Mouse (Mus musculus) limb, embryonic 13.5 days (tissue): Measurements from ENCODE around the gene Zfp607a. TPM values are rescaled to one million over a fixed set of nuclear protein-coding genes. Genes with fewer than 3 reads are reported as not detected.
"Not testable (repeated sequence)": the region's sequence is repeated elsewhere in the genome, so short reads cannot be mapped to it uniquely, and the experiment has no call there.

Experiments used
- ATAC-seq: fragments of 200-750 bp; cut with Nextera tagmentation; 2 replicates; pipeline ENCODE4 v1.8.0; 2017; ENCODE audit warnings: low read depth, moderate number of reproducible peaks, moderate TSS enrichment; ENCODE audit not compliant: low FRiP score
- H3K27ac ChIP-seq: fragments of 300-500 bp; sonication (generic); 2 replicates; pipeline ENCODE4 v1.5.1; 2015; ENCODE audit warnings: inconsistent platforms, mild to moderate bottlenecking, moderate library complexity
- H3K27me3 ChIP-seq: fragments of 300-500 bp; sonication (generic); 2 replicates; pipeline ENCODE4 v1.6.1; 2015; ENCODE audit warnings: mild to moderate bottlenecking, inconsistent platforms
- H3K36me3 ChIP-seq: fragments of 300-500 bp; sonication (generic); 2 replicates; pipeline ENCODE4 v1.6.1; 2015; ENCODE audit warnings: inconsistent platforms, mild to moderate bottlenecking, moderate library complexity
- H3K4me1 ChIP-seq: fragments of 300-500 bp; sonication (generic); 2 replicates; pipeline ENCODE4 v1.6.1; 2015; ENCODE audit warnings: inconsistent platforms
- H3K4me2 ChIP-seq: fragments of 300-500 bp; sonication (generic); replicated peaks from 2 replicates; pipeline ENCODE4 v1.6.1; 2015; ENCODE audit warnings: inconsistent platforms, mild to moderate bottlenecking, moderate library complexity
- H3K4me3 ChIP-seq: fragments of 300-500 bp; sonication (generic); 2 replicates; pipeline ENCODE4 v1.5.1; 2015; ENCODE audit warnings: moderate library complexity, mild to moderate bottlenecking, inconsistent platforms
- H3K9ac ChIP-seq: fragments of 300-500 bp; sonication (generic); 2 replicates; pipeline ENCODE4 v1.6.1; 2015; ENCODE audit warnings: mild to moderate bottlenecking, inconsistent platforms
- H3K9me3 ChIP-seq: fragments of 300-500 bp; sonication (generic); 2 replicates; pipeline ENCODE4 v1.6.1; 2016; ENCODE audit warnings: inconsistent platforms
- WGBS: fragments of 180-500 bp; shearing (Covaris S2); methylation state at CpG from one replicate; pipeline ENCODE4 v1.1.7; 2015; 5-methylcytosine and 5-hydroxymethylcytosine counted together
- polyA plus RNA-seq: library from polyadenylated mRNA; unstranded; fragments of >200 nt; fragmentation: Nextera tagmentation; extraction: Ambion mirVana; gene quantifications from 2 replicates; pipeline ENCODE4 v1.2.1, GENCODE M21; 2015

Gene Zfp607a
- 3.4 and 3.6 TPM in 2 replicates for polyA plus RNA-seq

- H3K4me1 ChIP-seq: peaks cover 12% of the 10 kb centered on the region
- no peaks in the 10 kb centered on the region for H3K9me3 ChIP-seq
- no peak within 1 kb of the TSS for H3K4me3 ChIP-seq
- WGBS: 95% methylated on average over 1 of the region's 1 CpGs
- H3K27ac ChIP-seq: no peak within 1 kb of the TSS
- H3K27me3 ChIP-seq: no peaks in the 10 kb centered on the region
- no peak for ATAC-seq
- H3K4me2 ChIP-seq: no peak within 1 kb of the TSS
- H3K36me3 ChIP-seq: peaks cover 35% of the 10 kb centered on the region
- no peak within 1 kb of the TSS for H3K9ac ChIP-seq
Measured at GRCm38 (mm10) chr7:27857227-27857626, at the start of gene Zfp607a. Gene Zfp607a, plus strand, starts transcription at chr7:27857527.

GRCm38 (mm10) chr7:27818526-27819110, 38.7 kb upstream of the Zfp607a start:
- Histone ChIP-seq H3K9ac (no peak overlapping the region), H3K9me3 (no peaks in the 10 kb centered on the region), H3K4me3 (no peak overlapping the region), H3K27ac (no peak overlapping the region), H3K4me1 (no peaks in the 10 kb centered on the region), H3K4me2 (no peak overlapping the region), H3K36me3 (peaks cover 51% of the 10 kb centered on the region), H3K27me3 (no peaks in the 10 kb centered on the region)
- 93% methylated on average over 7 of the region's 7 CpGs for WGBS
- ATAC-seq: no peak

GRCm38 (mm10) chr7:27822611-27823010, 34.7 kb upstream of the Zfp607a start:
- Histone ChIP-seq H3K4me2 (no peak overlapping the region), H3K4me3 (no peak overlapping the region), H3K27me3 (no peaks in the 10 kb centered on the region), H3K36me3 (peaks cover 37% of the 10 kb centered on the region), H3K4me1 (no peaks in the 10 kb centered on the region), H3K9me3 (peaks cover 13% of the 10 kb centered on the region), H3K27ac (no peak overlapping the region), H3K9ac (no peak overlapping the region)
- ATAC-seq: no peak

- H3K36me3 ChIP-seq: no peaks in the 10 kb centered on the region
- peaks cover 2% of the 10 kb centered on the region for H3K4me1 ChIP-seq
- H3K4me2 ChIP-seq: no peak overlapping the region
- no peak overlapping the region for H3K4me3 ChIP-seq
- H3K9me3 ChIP-seq: no peaks in the 10 kb centered on the region
- H3K27ac ChIP-seq: no peak overlapping the region
- 86% methylated on average over 2 of the region's 2 CpGs for WGBS
- no peak for ATAC-seq
- H3K9ac ChIP-seq: no peak overlapping the region
- H3K27me3 ChIP-seq: no peaks in the 10 kb centered on the region
Measured at GRCm38 (mm10) chr7:27834131-27834530, 23.2 kb upstream of the Zfp607a start.

- Histone ChIP-seq H3K4me1 (peaks cover 6% of the 10 kb centered on the region), H3K9ac (peak overlapping the region; percentile 73), H3K36me3 (peaks cover 4% of the 10 kb centered on the region; the same call in 1 of the 2 replicates), H3K4me2 (peak overlapping the region; percentile 68), H3K4me3 (peak overlapping the region; percentile 54), H3K27ac (peak overlapping the region; percentile 73; the same call in 1 of the 2 replicates), H3K9me3 (no peaks in the 10 kb centered on the region), H3K27me3 (no peaks in the 10 kb centered on the region)
- ATAC-seq: no peak; the same call in 1 of the 2 replicates
- 28% methylated on average over 6 of the region's 6 CpGs for WGBS
Measured at GRCm38 (mm10) chr7:27837896-27838295, 19.4 kb upstream of the Zfp607a start.

- Histone ChIP-seq H3K9me3 (no peaks in the 10 kb centered on the region), H3K9ac (peak within 1 kb of the TSS; percentile 73), H3K36me3 (peaks cover 4% of the 10 kb centered on the region; the same call in 1 of the 2 replicates), H3K27ac (peak within 1 kb of the TSS; percentile 73), H3K4me2 (peak within 1 kb of the TSS; percentile 68), H3K4me3 (peak within 1 kb of the TSS; percentile 54), H3K27me3 (no peaks in the 10 kb centered on the region), H3K4me1 (peaks cover 6% of the 10 kb centered on the region)
- ATAC-seq: peak; percentile 95
- whole genome bisulfite sequencing: 3% methylated on average over 34 of the region's 34 CpGs
Measured at GRCm38 (mm10) chr7:27838323-27839249, 18.7 kb upstream of the Zfp607a start, which contains the start of gene Zfp59. Gene Zfp59, plus strand, starts transcription at chr7:27838607.

- H3K27me3 ChIP-seq: no peaks in the 10 kb centered on the region
- H3K4me1 ChIP-seq: peaks cover 6% of the 10 kb centered on the region
Measured at GRCm38 (mm10) chr7:27839596-27839995, 17.7 kb upstream of the Zfp607a start.

GRCm38 (mm10) chr7:27840104-27840503, 17.2 kb upstream of the Zfp607a start:
- no peak for ATAC-seq
- Histone ChIP-seq H3K4me1 (peaks cover 6% of the 10 kb centered on the region), H3K9me3 (no peaks in the 10 kb centered on the region), H3K27me3 (no peaks in the 10 kb centered on the region), H3K4me3 (no peak overlapping the region), H3K4me2 (no peak overlapping the region), H3K36me3 (peaks cover 13% of the 10 kb centered on the region), H3K9ac (no peak overlapping the region), H3K27ac (no peak overlapping the region)
- WGBS: 87% methylated on average over 6 of the region's 6 CpGs

More at GRCm38 (mm10) chr7:27839596-27839995, 17.7 kb upstream of the Zfp607a start:
- Histone ChIP-seq H3K4me3 (peak overlapping the region; percentile 54), H3K4me2 (peak overlapping the region; percentile 68), H3K36me3 (peaks cover 8% of the 10 kb centered on the region), H3K9me3 (no peaks in the 10 kb centered on the region), H3K27ac (no peak overlapping the region), H3K9ac (no peak overlapping the region; the same call in 1 of the 2 replicates)
- ATAC-seq: no peak
- 96% methylated on average over 7 of the region's 7 CpGs for WGBS

GRCm38 (mm10) chr7:27859301-27860251, 2.2 kb downstream of the Zfp607a start:
- peak overlapping the region; percentile 81 for H3K4me2 ChIP-seq
- no peaks in the 10 kb centered on the region for H3K9me3 ChIP-seq
- H3K4me1 ChIP-seq: peaks cover 12% of the 10 kb centered on the region
- H3K36me3 ChIP-seq: peaks cover 27% of the 10 kb centered on the region
- H3K27ac ChIP-seq: peak overlapping the region; percentile 67
- H3K4me3 ChIP-seq: peak overlapping the region; percentile 60
- no peak for ATAC-seq
- 28% methylated on average over 10 of the region's 10 CpGs for WGBS
- H3K9ac ChIP-seq: peak overlapping the region; percentile 78
- no peaks in the 10 kb centered on the region for H3K27me3 ChIP-seq

- peak overlapping the region; percentile 67 for H3K27ac ChIP-seq
- peak; percentile 84 for ATAC-seq
- under 1% methylated on average over 21 of the region's 22 CpGs for WGBS
Measured at GRCm38 (mm10) chr7:27860396-27861235, 3.3 kb downstream of the Zfp607a start.

GRCm38 (mm10) chr7:27862578-27862977, 5.3 kb downstream of the Zfp607a start:
- not testable (repeated sequence) for H3K27ac ChIP-seq, H3K9ac ChIP-seq, ATAC-seq, H3K9me3 ChIP-seq, H3K4me2 ChIP-seq, H3K27me3 ChIP-seq, H3K4me3 ChIP-seq
- Histone ChIP-seq H3K36me3 (peaks cover 32% of the 10 kb centered on the region), H3K4me1 (peaks cover 12% of the 10 kb centered on the region)
- 86% methylated on average over 5 of the region's 5 CpGs for WGBS

More at GRCm38 (mm10) chr7:27860396-27861235, 3.3 kb downstream of the Zfp607a start:
- H3K4me3 ChIP-seq: peak overlapping the region; percentile 60
- no peaks in the 10 kb centered on the region for H3K9me3 ChIP-seq
- peaks cover 12% of the 10 kb centered on the region for H3K4me1 ChIP-seq
- peaks cover 26% of the 10 kb centered on the region for H3K36me3 ChIP-seq
- peak overlapping the region; percentile 81 for H3K4me2 ChIP-seq
- peak overlapping the region; percentile 78 for H3K9ac ChIP-seq
- H3K27me3 ChIP-seq: no peaks in the 10 kb centered on the region
